Mouse (Mus musculus) C2C12 (cell line): ENCODE measurements around the gene Socs5.

Experiments used
- CEBPB ChIP-seq: IDR thresholded peaks from one replicate; pipeline ENCODE4 v1.6.1; 2011; ENCODE audit warnings: low read depth, mild to moderate bottlenecking, control low read depth, moderate library complexity
- CTCF ChIP-seq: IDR thresholded peaks from one replicate; pipeline ENCODE4 v1.5.1; 2011; ENCODE audit not compliant: control insufficient read depth, insufficient read depth, insufficient read length
- FOSL1 ChIP-seq: IDR thresholded peaks from one replicate; pipeline ENCODE4 v1.8.0; 2011; ENCODE audit warnings: mild to moderate bottlenecking, low read length; ENCODE audit not compliant: poor library complexity, insufficient read depth, severe bottlenecking
- MAX ChIP-seq: IDR thresholded peaks from one replicate; pipeline ENCODE4 v1.6.1; 2011; ENCODE audit warnings: mild to moderate bottlenecking, control low read depth
- MYOD1 ChIP-seq: IDR thresholded peaks from one replicate; pipeline ENCODE4 v1.6.1; 2011; ENCODE audit warnings: low read depth; ENCODE audit not compliant: control insufficient read depth, insufficient read length
- MYOG ChIP-seq: IDR thresholded peaks from one replicate; pipeline ENCODE4 v1.6.1; 2011; ENCODE audit not compliant: control insufficient read depth, insufficient read length; ENCODE audit errors: extremely low read depth
- USF1 ChIP-seq: IDR thresholded peaks from one replicate; pipeline ENCODE4 v1.6.1; 2011; ENCODE audit warnings: low read depth, mild to moderate bottlenecking, control low read depth, moderate library complexity

GRCm38 (mm10) chr17:87103060-87103459 is 4.4 kb upstream of the Socs5 start:
- TF ChIP-seq MAX (no peak), CTCF (no peak), MYOG (no peak), USF1 (no peak), CEBPB (no peak), MYOD1 (no peak), FOSL1 (no peak)
